Mouse (Mus musculus) adrenal gland, adult 8-10 months (tissue): ENCODE measurements around the gene Zdhhc4. TPM values are rescaled to one million over a fixed set of nuclear protein-coding genes. Genes with fewer than 3 reads are reported as not detected.
A peak's percentile ranks its signal among the peaks of the same experiment; 100 is the strongest.

Experiments used
- DNase-seq: peaks from one replicate; pipeline ENCODE4 v3.0.0; 2022
- total RNA-seq, 4 experiments: library from RNA; stranded (reverse); gene quantifications; 2 replicates each; pipeline ENCODE4 v1.2.4; 2022

Zdhhc4 gene
- total RNA-seq, 4 experiments from 2014 or later, result 60.3 to 74.8 (median 66.3) TPM

DNA sequence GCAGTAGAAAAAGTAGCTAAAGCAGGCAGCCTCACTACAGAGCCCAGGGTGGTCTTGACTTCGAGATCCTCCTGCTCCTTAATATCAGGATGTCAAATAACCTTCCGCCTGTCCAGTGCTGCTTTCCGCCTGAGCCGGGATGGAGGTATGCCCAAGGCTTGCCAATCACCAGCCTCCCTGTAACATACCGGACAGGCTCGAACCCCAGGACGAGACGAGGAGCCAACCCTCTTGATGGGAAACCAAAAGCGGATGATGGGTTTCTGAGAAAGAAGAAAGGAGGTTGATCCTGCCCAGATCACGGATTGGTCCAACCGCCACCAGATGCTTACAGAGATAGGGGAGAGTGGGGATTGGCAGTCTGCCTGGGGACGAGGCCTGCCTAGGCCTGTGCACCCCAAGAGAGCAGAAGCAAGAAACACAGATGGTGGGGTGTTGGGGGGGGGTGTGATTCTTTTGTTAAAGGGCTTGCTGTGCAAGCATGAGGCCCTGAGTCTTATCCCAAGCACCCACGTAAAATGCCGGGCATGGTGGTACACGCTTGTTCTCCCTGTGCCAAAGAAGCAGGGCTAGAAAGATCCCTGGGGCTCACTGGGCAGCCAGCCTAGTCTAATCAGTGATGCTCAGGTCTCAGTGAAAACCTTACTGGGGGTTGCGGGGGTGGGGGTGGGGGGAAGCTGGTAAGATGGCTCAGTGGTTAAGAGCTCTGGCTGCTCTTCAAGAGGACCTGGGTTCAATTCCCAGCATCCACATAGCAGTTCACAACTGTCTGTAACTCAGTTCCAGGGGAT lies 56.3 kb downstream of the Zdhhc4 start:
- no peak for DNase-seq

GRCm38 (mm10) chr5:143272108-143272507 lies 56.9 kb downstream of the Zdhhc4 start:
- DNase-seq, result no peak

GRCm38 (mm10) chr5:143271642-143272041 lies 57.4 kb downstream of the Zdhhc4 start:
- DNase-seq, result no peak

DNA sequence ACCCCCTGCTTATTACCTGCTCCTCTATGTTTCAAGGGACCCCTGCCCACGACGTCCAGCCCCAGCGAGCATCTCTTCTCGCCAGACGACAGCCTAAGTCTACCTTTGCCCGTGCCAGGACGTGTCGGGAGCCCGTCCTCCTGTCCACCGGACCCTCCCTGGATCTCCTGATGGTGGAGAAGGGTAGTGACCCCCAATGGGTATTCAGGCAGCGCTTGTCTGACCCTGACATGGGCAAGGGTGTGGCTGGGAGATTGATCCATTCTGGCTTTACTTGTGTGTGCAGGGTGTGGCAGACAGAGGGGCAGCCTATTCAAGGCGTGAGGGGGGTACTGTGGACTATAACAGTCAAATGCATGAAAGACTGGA lies 58.9 kb downstream of the Zdhhc4 start:
- no peak for DNase-seq

DNA sequence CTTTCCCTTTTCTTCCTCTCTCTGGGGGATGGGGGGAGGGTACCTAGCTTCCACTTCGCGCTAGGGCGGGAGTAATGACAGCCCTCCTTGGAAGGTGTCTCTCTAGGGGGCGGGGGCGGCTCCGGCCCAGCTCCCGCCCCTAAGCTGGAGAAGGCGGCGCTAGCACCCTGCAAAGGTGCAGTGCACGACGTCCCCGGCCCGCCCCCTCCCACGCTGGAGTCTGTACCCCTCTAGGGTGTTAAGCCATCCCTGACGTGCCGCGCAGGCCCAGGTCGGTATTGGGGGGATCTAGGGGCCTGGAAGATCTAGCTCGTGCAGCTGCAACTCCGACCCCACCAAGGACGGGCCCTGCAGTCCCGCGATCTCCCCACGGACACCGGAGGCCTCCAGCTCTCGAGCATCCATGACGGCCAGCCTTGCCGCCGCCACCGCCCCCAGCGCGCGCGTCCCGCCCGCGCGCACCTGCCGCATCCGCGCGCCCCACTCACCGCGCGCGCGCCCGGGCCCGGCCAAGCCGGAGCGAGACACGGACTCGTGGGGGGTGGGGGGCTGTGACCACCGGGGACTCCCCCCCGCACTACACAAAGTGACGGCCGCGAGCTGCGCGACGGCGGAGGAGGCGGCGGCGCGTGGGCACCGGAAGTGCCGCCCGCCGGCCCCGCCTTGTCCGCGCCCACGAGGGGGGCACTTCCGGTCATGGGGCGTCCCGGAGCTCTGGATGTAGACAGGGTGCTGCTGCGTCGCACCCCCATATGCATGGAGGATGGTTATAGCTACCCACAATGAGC lies 59.5 kb downstream of the Zdhhc4 start, which contains the start of gene Zfp316:
Gene Zfp316 (minus strand): TSS at position 660 of the 788 bp plus-strand sequence.
- DNase-seq, result peak; percentile 50

DNA sequence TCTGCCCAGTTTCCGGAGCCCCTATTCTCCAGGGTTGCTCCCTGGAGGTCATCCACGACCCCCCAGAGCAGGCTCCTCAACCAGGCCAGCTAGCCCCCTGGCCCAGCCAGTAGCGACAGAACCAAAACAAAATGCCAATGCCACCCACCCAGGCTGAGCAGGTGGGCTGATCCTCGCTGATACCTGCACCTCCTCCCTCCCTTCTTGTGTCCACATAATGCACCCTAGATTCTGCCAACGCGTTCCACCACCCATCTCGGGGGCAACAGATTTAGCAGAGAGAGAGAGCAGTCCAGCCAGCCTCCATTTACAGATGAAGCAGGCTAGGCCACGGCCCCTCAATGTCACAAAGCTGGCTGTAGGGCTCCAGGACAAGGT lies 60.1 kb downstream of the Zdhhc4 start:
- no peak for DNase-seq

DNA sequence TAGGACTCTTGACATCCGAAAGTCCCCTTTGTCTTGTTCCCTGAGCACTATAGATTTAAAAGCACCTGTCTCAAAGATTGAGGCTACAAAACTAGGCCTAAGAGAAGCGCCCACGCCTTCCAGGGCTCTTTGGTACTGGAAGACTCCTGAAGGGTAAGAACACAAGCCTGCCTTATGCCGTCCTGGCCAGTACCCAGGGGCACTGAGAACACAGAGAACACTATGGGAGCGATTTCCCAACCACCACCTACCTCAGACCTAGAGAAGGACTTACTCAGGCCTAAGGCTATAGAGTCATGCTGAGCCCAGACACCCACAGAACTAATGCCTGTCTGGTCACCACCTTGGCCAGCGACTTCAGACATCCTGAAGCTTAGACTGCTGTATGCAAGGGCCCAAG lies 62.3 kb downstream of the Zdhhc4 start:
- DNase-seq, result no peak

Other genes starting within 250 kb of the Zdhhc4 start
- gene Rnf216, start 216.3 kb downstream of the Zdhhc4 start, total RNA-seq, result 10 to 100 TPM; 41.7 to 58.3 (median 53.6) TPM
- gene Olfr718-ps1, start 181.7 kb downstream of the Zdhhc4 start, total RNA-seq, result under 1 TPM in 3 of 4 experiments, not detected in 1; 0.06 to 0.22 (median 0.11) TPM
- 10 to 100 TPM; 10.9 to 22.2 (median 17.2) TPM for gene Rbak, start 148.5 kb downstream of the Zdhhc4 start, total RNA-seq
- not detected for gene Spdye4b, start 148.2 kb downstream of the Zdhhc4 start, total RNA-seq
- not detected for gene Spdye4a, start 102.4 kb downstream of the Zdhhc4 start, total RNA-seq
- gene Zfp12, start 94.1 kb downstream of the Zdhhc4 start, total RNA-seq, result 10 to 100 TPM; 22.8 to 30.6 (median 25.7) TPM
- 10 to 100 TPM; 11.0 to 13.1 (median 12.0) TPM for gene Zfp316, start 59.2 kb downstream of the Zdhhc4 start, total RNA-seq
- gene Zfp853, start 35.6 kb downstream of the Zdhhc4 start, total RNA-seq, result under 1 TPM; 0.20 to 0.54 (median 0.46) TPM
- gene E130309D02Rik, start 13.9 kb downstream of the Zdhhc4 start, total RNA-seq, result 10 to 100 TPM; 22.1 to 34.5 (median 28.6) TPM
- 1 to 10 TPM in 1 of 4 experiments, under 1 TPM in 3; 0.61 to 1.2 (median 0.91) TPM for gene Grid2ip, start 28.1 kb upstream of the Zdhhc4 start, total RNA-seq
- gene Kdelr2, start 74.6 kb upstream of the Zdhhc4 start, total RNA-seq, result 100 to 1,000 TPM in 3 of 4 experiments, 10 to 100 TPM in 1; 97.5 to 115 (median 101) TPM
- gene Daglb, start 135.3 kb upstream of the Zdhhc4 start, total RNA-seq, result 10 to 100 TPM; 21.6 to 27.5 (median 25.4) TPM
- gene Rac1, start 198.8 kb upstream of the Zdhhc4 start, total RNA-seq, result 100 to 1,000 TPM; 348 to 401 (median 358) TPM